Mouse (Mus musculus): ENCODE measurements at regions not wholly inside any gene's neighbourhood (a gene's known extent, or its start where the extent isn't known, plus 50 kb on each side); places are given as distances from the start of the nearest gene placed in this dataset.

- intact Hi-C loops (cut with DNase I) = no loop called here
- no peak for DNase-seq
Observed at GRCm38 (mm10) chr8:11097813-11098212, 89.6 kb upstream of the Irs2 start.

- no peak for DNase-seq
- intact Hi-C loops (cut with DNase I) = no loop called here
Observed at GRCm38 (mm10) chr8:11094516-11094915, 86.3 kb upstream of the Irs2 start.

- intact Hi-C loops (cut with DNase I) = no loop called here
- DNase-seq = no peak
Observed at GRCm38 (mm10) chr8:11092348-11092747, 84.1 kb upstream of the Irs2 start.

GRCm38 (mm10) chr8:11091675-11092345 lies 83.6 kb upstream of the Irs2 start:
- intact Hi-C loops (cut with DNase I) = no loop called here
- no peak for DNase-seq

- intact Hi-C loops (cut with DNase I) = no loop called here
- peak; percentile 78 for DNase-seq
Observed at GRCm38 (mm10) chr8:11088946-11089665, 80.8 kb upstream of the Irs2 start.

- intact Hi-C loops (cut with DNase I) = no loop called here
- no peak for DNase-seq
Observed at GRCm38 (mm10) chr8:11085244-11085643, 77.0 kb upstream of the Irs2 start.

GRCm38 (mm10) chr8:11084051-11084533 lies 75.8 kb upstream of the Irs2 start:
- intact Hi-C loops (cut with DNase I) = no loop called here
- DNase-seq = peak; percentile 62

- intact Hi-C loops (cut with DNase I) = no loop called here
- DNase-seq = no peak
Observed at GRCm38 (mm10) chr8:11080813-11081212, 72.6 kb upstream of the Irs2 start.

- no peak for DNase-seq
- intact Hi-C loops (cut with DNase I) = no loop called here
Observed at GRCm38 (mm10) chr8:11079805-11080204, 71.5 kb upstream of the Irs2 start.

- intact Hi-C loops (cut with DNase I) = no loop called here
- DNase-seq = peak; percentile 29
Observed at GRCm38 (mm10) chr8:11077138-11077537, 68.9 kb upstream of the Irs2 start.

GRCm38 (mm10) chr8:11071162-11071561 lies 62.9 kb upstream of the Irs2 start:
- intact Hi-C loops (cut with DNase I) = no loop called here
- no peak for DNase-seq

GRCm38 (mm10) chr8:11067450-11067849 lies 59.2 kb upstream of the Irs2 start:
- DNase-seq = no peak
- intact Hi-C loops (cut with DNase I) = no loop called here

- intact Hi-C loops (cut with DNase I) = no loop called here
- DNase-seq = no peak
Observed at GRCm38 (mm10) chr8:11065990-11066389, 57.7 kb upstream of the Irs2 start.

GRCm38 (mm10) chr8:11065303-11065702 lies 57.0 kb upstream of the Irs2 start:
- intact Hi-C loops (cut with DNase I) = no loop called here
- DNase-seq = no peak

GRCm38 (mm10) chr8:11063058-11063457 lies 54.8 kb upstream of the Irs2 start:
- DNase-seq = no peak
- intact Hi-C loops (cut with DNase I) = no loop called here

- intact Hi-C loops (cut with DNase I) = no loop called here
- no peak for DNase-seq
Observed at GRCm38 (mm10) chr8:11062348-11062946, 54.2 kb upstream of the Irs2 start.

GRCm38 (mm10) chr8:11061711-11062110 lies 53.5 kb upstream of the Irs2 start:
- DNase-seq = no peak
- intact Hi-C loops (cut with DNase I) = no loop called here

- intact Hi-C loops (cut with DNase I) = no loop called here
- DNase-seq = no peak
Observed at GRCm38 (mm10) chr8:11060604-11061003, 52.3 kb upstream of the Irs2 start.

- intact Hi-C loops (cut with DNase I) = no loop called here
- no peak for DNase-seq
Observed at GRCm38 (mm10) chr8:11058392-11058791, 50.1 kb upstream of the Irs2 start.

Data from left cerebral cortex, postnatal 4 days (tissue).